Comparison of ENCODE assay signal across 13 mouse cellular contexts in genomic region chr11:106152132-106152531, GRCm38 (mm10). TPM values are rescaled to one million over a fixed set of nuclear protein-coding genes. Genes with fewer than 3 reads are reported as not detected.
A peak's percentile ranks its signal among the peaks of the same experiment; 100 is the strongest.
DNase-seq lines count a peak whose midpoint lies in the region; ATAC-seq lines count a peak whose summit lies in the region.
"Had no signal": no experiment of that assay in that cellular context is flagged by ENCODE, and none has a peak within 500 bp of the region (broad histone marks: within the 10 kb centered on the region; RNA-seq: fewer than 3 reads in every experiment).

No protein-coding gene starts in this region.

- intact Hi-C loops in left cerebral cortex, postnatal 25 days (cut with DNase I), result no loop called here

- DNase-seq in cerebellum, postnatal 4 days (ENCODE audit: low spot score in 2 of 2), result no peak
- DNase-seq in layer of hippocampus, adult 11-12 months (ENCODE audit: low spot score), result peak; percentile 71
- DNase-seq in layer of hippocampus, adult 9-10 months (ENCODE audit: low spot score), result no peak
- DNase-seq in cerebellum, adult 9-11 months, result peak; percentile 68
- DNase-seq in left cerebral cortex, postnatal 25 days (ENCODE audit: low spot score in 2 of 2), result peak; percentile 50 to 85
- no peak for DNase-seq in kidney, postnatal 10 days
- no peak for DNase-seq in urinary bladder, adult 18-20 months (ENCODE audit: low spot score in 2 of 2)
- DNase-seq: adrenal gland, adult 8-10 months; gastrocnemius, postnatal 14 days; kidney, postnatal 25 days; lung, adult 18-20 months; spleen, adult 18-20 months had no signal

- peak; percentile 76 for ATAC-seq in cerebellum, adult (ENCODE audit: insufficient number of reproducible peaks, low FRiP score, low TSS enrichment)

RNA-seq across cellular contexts. Expression of gene Gm10840, which starts 8.5 kb away (rescaled TPM):
- not detected for total RNA-seq in left cerebral cortex, postnatal 25 days (2021)
- total RNA-seq: adrenal gland, adult 8-10 months; gastrocnemius, postnatal 14 days had no signal

RNA-seq across cellular contexts. Expression of gene Limd2, which starts 8.5 kb away (rescaled TPM):
- 100 to 1,000 TPM; 101 to 103 TPM for total RNA-seq in left cerebral cortex, postnatal 25 days (2021)

RNA-seq across cellular contexts. Expression of gene Strada, which starts 49.8 kb away (rescaled TPM):
- 10 to 100 TPM; 24.8 to 25.5 TPM for total RNA-seq in left cerebral cortex, postnatal 25 days (2021)

Comparison
In these comparisons a context has a peak if more than half of its experiments do, and no peak if none do; other contexts are left out.
1. DNase-seq: peak in layer of hippocampus, adult 11-12 months (single experiment), cerebellum, adult 9-11 months (single experiment) and left cerebral cortex, postnatal 25 days (2 of 2); none in cerebellum, postnatal 4 days (0 of 2), layer of hippocampus, adult 9-10 months (single experiment), kidney, postnatal 10 days (single experiment) and urinary bladder, adult 18-20 months (0 of 2).